Mouse (Mus musculus): ENCODE measurements around the gene Ccdc158.

DNA sequence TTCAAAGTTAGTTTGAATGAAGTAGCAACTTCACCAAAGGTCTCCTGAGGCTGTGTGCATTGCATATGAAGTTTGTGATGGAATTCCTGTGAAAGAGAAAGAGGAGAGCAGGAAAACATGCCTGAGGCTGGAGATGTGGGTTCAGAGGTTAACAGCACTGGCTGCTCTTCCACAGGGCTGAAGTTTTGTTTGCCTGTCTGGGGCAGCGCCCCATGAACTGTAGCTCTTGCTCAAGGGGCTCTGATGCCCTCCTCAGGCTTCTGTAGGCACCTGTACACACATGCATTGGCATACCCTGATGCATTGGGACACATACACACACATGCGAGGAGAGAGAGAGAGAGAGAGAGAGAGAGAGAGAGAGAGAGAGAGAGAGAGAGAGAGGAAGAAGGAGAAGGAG, 40.8 kb upstream of the Ccdc158 start:
- TF ChIP-seq CTCF (conservative IDR thresholded peaks at IDR 0.05; ENCODE audit: insufficient read depth, insufficient read length, low read depth, low read length) (no peak; the same call in 1 of the 2 replicates), POLR2A (IDR thresholded peaks at IDR 0.05; ENCODE audit: low read depth, low read length) (no peak)

All from kidney, adult 2 months (tissue).